Mouse (Mus musculus) G1E (cell line): Measurements from ENCODE around the gene Tph2. TPM values are rescaled to one million over a fixed set of nuclear protein-coding genes. Genes with fewer than 3 reads are reported as not detected.

Experiments
- ATAC-seq: 2 replicates; pipeline ENCODE4 v1.8.0; 2016; ENCODE audit warnings: mild to moderate bottlenecking; ENCODE audit not compliant: insufficient number of reproducible peaks, poor library complexity, low FRiP score, severe bottlenecking; ENCODE audit errors: extremely low read depth
- DNase-seq: peaks from one replicate; pipeline ENCODE4 v3.0.0; 2012; ENCODE audit warnings: low spot score
- H3K27me3 ChIP-seq: 2 replicates; pipeline ENCODE4 v1.6.1; 2012; ENCODE audit warnings: mild to moderate bottlenecking, low read length, inconsistent platforms; ENCODE audit not compliant: insufficient read depth
- H3K36me3 ChIP-seq: replicated peaks from 2 replicates; pipeline ENCODE3; 2012; ENCODE audit warnings: mild to moderate bottlenecking, inconsistent platforms
- H3K4me1 ChIP-seq: 2 replicates; pipeline ENCODE4 v1.6.1; 2012; ENCODE audit warnings: low read depth, low read length, inconsistent platforms, mixed read lengths; ENCODE audit not compliant: insufficient read depth
- H3K4me3 ChIP-seq: 2 replicates; pipeline ENCODE4 v1.5.1; 2012; ENCODE audit warnings: low read depth, mild to moderate bottlenecking, inconsistent platforms, low read length, moderate library complexity, mixed read lengths
- H3K9me3 ChIP-seq: replicated peaks from 2 replicates; pipeline ENCODE4 v1.6.1; 2012; ENCODE audit warnings: inconsistent platforms
- CTCF ChIP-seq: IDR thresholded peaks from 2 replicates; pipeline ENCODE4 v1.5.1; 2012; ENCODE audit warnings: low read depth, low read length, inconsistent platforms, mixed read lengths
- GATA1 ChIP-seq: IDR thresholded peaks from 2 replicates; pipeline ENCODE4 v1.6.1; 2012; ENCODE audit warnings: borderline replicate concordance, low read length, inconsistent platforms, mixed read lengths
- GATA2 ChIP-seq: IDR thresholded peaks from 2 replicates; pipeline ENCODE4 v1.6.1; 2012; ENCODE audit warnings: low read depth, low read length, inconsistent platforms, borderline replicate concordance
- POLR2AphosphoS5 ChIP-seq: IDR thresholded peaks from 2 replicates; pipeline ENCODE4 v1.6.1; 2012; ENCODE audit warnings: low read depth, low read length, inconsistent platforms; ENCODE audit not compliant: insufficient replicate concordance
- TAL1 ChIP-seq: conservative IDR thresholded peaks from 2 replicates; pipeline ENCODE4 v1.6.1; 2012; ENCODE audit warnings: low read depth, low read length, inconsistent platforms, mixed read lengths
- polyA plus RNA-seq: library from polyadenylated mRNA; stranded (reverse); fragments of >175 nt; gene quantifications from 2 replicates; pipeline ENCODE4 v1.2.3, GENCODE M21; 2012
- total RNA-seq, 2 experiments: library from RNA; stranded (forward) in 1 of 2; stranded (reverse) in 1 of 2; fragments of 200-1000 nt in 1 of 2; fragments of >200 nt in 1 of 2; fragmentation: Nextera tagmentation in 1 of 2; gene quantifications; 2 replicates each; pipeline ENCODE4 v1.2.3; 2014 to 2017

Gene Tph2
- total and polyA plus RNA-seq, 3 experiments = 0.11 TPM; not detected in 2

- TF ChIP-seq POLR2AphosphoS5 (no peak), CTCF (no peak), GATA2 (no peak), GATA1 (no peak), TAL1 (no peak)
- Histone ChIP-seq H3K36me3 (no peaks in the 10 kb centered on the region), H3K9me3 (peaks cover 48% of the 10 kb centered on the region), H3K4me3 (no peak overlapping the region), H3K27me3 (no peaks in the 10 kb centered on the region), H3K4me1 (no peaks in the 10 kb centered on the region)
- no peak for ATAC-seq
- DNase-seq = no peak
Observed at GRCm38 (mm10) chr10:115048565-115048964, 136.3 kb downstream of the Tph2 start.

- H3K36me3 ChIP-seq = no peaks in the 10 kb centered on the region
- H3K4me1 ChIP-seq = no peaks in the 10 kb centered on the region
- H3K27me3 ChIP-seq = no peaks in the 10 kb centered on the region
- ATAC-seq (no peak), DNase-seq (no peak)
- H3K4me3 ChIP-seq = no peak overlapping the region
- TF ChIP-seq POLR2AphosphoS5 (no peak), GATA1 (no peak), TAL1 (no peak), CTCF (no peak), GATA2 (no peak)
- peaks cover 17% of the 10 kb centered on the region for H3K9me3 ChIP-seq
Observed at GRCm38 (mm10) chr10:115035748-115036147, 149.1 kb downstream of the Tph2 start.

Other genes starting within 250 kb of the Tph2 start
- gene Tbc1d15, start 66.4 kb upstream of the Tph2 start, total RNA-seq (2014; fragmentation: Nextera tagmentation) = 92.4 and 105 TPM in 2 replicates
- gene Tbc1d15, start 66.4 kb upstream of the Tph2 start, total RNA-seq (2017) = 33.1 and 38.1 TPM in 2 replicates
- 2.1 and 2.8 TPM in 2 replicates for gene Tbc1d15, start 66.4 kb upstream of the Tph2 start, polyA plus RNA-seq
- 71.5 and 96.7 TPM in 2 replicates for gene Rab21, start 130.6 kb upstream of the Tph2 start, total RNA-seq (2014; fragmentation: Nextera tagmentation)
- gene Rab21, start 130.6 kb upstream of the Tph2 start, total RNA-seq (2017) = 36.7 and 43.1 TPM in 2 replicates
- gene Rab21, start 130.6 kb upstream of the Tph2 start, polyA plus RNA-seq = 23.5 and 36.5 TPM in 2 replicates
- 10.5 and 11.6 TPM in 2 replicates for gene Tmem19, start 177.5 kb upstream of the Tph2 start, total RNA-seq (2014; fragmentation: Nextera tagmentation)
- gene Tmem19, start 177.5 kb upstream of the Tph2 start, total RNA-seq (2017) = 16.2 and 17.9 TPM in 2 replicates
- 1.9 and 2.9 TPM in 2 replicates for gene Tmem19, start 177.5 kb upstream of the Tph2 start, polyA plus RNA-seq
- gene Thap2, start 199.4 kb upstream of the Tph2 start, total RNA-seq (2014; fragmentation: Nextera tagmentation) = 25.7 and 34.6 TPM in 2 replicates
- 8.5 and 11.4 TPM in 2 replicates for gene Thap2, start 199.4 kb upstream of the Tph2 start, total RNA-seq (2017)
- gene Thap2, start 199.4 kb upstream of the Tph2 start, polyA plus RNA-seq = 8.4 and 9.0 TPM in 2 replicates
- 120 and 133 TPM in 2 replicates for gene Zfc3h1, start 199.9 kb upstream of the Tph2 start, total RNA-seq (2014; fragmentation: Nextera tagmentation)
- 71.2 and 83.5 TPM in 2 replicates for gene Zfc3h1, start 199.9 kb upstream of the Tph2 start, total RNA-seq (2017)
- 9.7 and 10.1 TPM in 2 replicates for gene Zfc3h1, start 199.9 kb upstream of the Tph2 start, polyA plus RNA-seq